Mouse (Mus musculus): ENCODE data around the gene Elf2. TPM values are rescaled to one million over a fixed set of nuclear protein-coding genes. Genes with fewer than 3 reads are reported as not detected.

Gene Elf2
- polyA plus RNA-seq, 1 experiment from 2014 or later, result 69.6 TPM

DNA sequence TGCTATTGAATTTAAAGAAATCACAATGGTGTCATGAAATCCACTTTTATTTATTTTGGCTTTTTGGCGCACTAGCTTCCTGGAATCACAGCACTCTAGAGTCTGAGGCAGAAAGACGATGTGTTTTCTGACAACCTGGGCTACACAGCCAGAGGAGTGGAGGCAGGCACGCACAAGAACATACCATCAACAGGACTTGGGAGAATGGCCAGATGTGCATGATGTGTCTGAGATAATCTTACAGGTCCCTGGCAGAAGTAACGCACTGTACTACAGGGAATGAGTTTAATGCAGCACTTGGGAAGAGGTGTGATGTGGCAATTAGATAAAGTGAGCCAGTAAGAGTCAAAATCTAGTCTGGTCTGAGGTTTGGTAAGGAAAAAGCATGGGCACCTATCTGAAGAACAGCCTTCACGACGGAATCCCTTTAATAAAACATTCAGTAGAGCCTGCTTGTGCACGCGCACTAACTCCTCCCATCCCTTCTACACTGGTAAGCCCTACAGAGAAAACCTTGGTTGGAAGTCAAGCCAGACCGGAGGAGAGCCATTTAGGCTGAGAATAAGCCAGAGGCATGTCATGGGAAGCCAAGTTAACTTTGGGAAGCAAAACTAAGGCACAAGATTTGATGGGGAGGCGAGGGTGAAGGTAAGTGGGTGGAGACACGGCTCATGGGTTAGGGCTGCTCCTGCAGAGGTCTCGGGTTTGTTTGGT is 87.6 kb downstream of the Elf2 start:
- in situ Hi-C loops (cut with MboI; ENCODE audit: low pct_unique_long_range_greater_than_20kb), result no loop called here
- POLR2A ChIA-PET, result no interaction called here
- no peak for ATAC-seq
- TF ChIP-seq CTCF (IDR thresholded peaks at IDR 0.05), result no peak
- no peak for DNase-seq (ENCODE audit: low read depth, low spot score)
- no peaks in the 10 kb centered on the region for H3K27me3 ChIP-seq
- CTCF ChIA-PET, result interaction anchor here (1.9 to 10.5 kb wide), 2 partner anchors 8 to 18 kb away, joined by 4 to 127 read pairs; no protein-coding TSS in a partner anchor

- POLR2A ChIA-PET, result no interaction called here
- in situ Hi-C loops (cut with MboI; ENCODE audit: low pct_unique_long_range_greater_than_20kb), result no loop called here
- no peak for DNase-seq (ENCODE audit: low read depth, low spot score)
- no peaks in the 10 kb centered on the region for H3K27me3 ChIP-seq
- TF ChIP-seq CTCF (IDR thresholded peaks at IDR 0.05), result no peak
- no peak for ATAC-seq
- CTCF ChIA-PET, result interaction anchor here (1.1 to 10.5 kb wide), 4 partner anchors 9 to 31 kb away, joined by 3 to 127 read pairs (median 4); no protein-coding TSS in a partner anchor
Observed at GRCm38 (mm10) chr3:51252223-51252622, 88.2 kb downstream of the Elf2 start.

DNA sequence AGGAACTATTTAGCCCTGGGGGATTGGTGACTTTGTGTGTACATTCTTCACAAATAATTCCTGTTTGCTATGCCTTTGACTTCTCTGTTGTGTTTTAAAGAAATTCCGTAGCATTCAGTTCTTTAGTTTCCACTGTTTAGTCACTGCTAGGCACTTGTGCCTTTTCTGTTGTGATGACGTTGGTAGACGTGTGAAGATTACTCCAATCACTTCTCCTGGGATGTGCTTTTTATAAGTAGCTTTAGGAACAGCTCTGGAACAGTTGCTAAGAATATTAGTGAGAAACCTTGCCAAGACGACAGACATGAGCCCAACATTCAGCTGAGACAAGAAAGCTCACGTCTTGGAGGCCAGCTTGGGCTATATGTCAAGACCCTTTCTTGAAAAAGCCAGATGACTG is 89.4 kb downstream of the Elf2 start:
- CTCF ChIA-PET, result interaction anchor here (1.1 to 10.5 kb wide), 5 partner anchors 11 to 30 kb away, joined by 3 to 127 read pairs (median 4); no protein-coding TSS in a partner anchor
- DNase-seq (ENCODE audit: low read depth, low spot score), result no peak

GRCm38 (mm10) chr3:51249866-51250265 is 90.6 kb downstream of the Elf2 start:
- CTCF ChIA-PET, result interaction anchor here (0.9 to 10.5 kb wide), 6 partner anchors 12 to 115 kb away, joined by 3 to 127 read pairs (median 6); no protein-coding TSS in a partner anchor
- POLR2A ChIA-PET, result interaction anchor here (1.4 to 1.7 kb wide), 3 partner anchors 11 to 26 kb away, joined by 4 to 7 read pairs (median 4); partner anchors contain the start of gene Noct
- DNase-seq (ENCODE audit: low read depth, low spot score) (no peak), ATAC-seq (no peak)
- no peak for TF ChIP-seq CTCF (IDR thresholded peaks at IDR 0.05)
- H3K27me3 ChIP-seq, result no peaks in the 10 kb centered on the region
- in situ Hi-C loops (cut with MboI; ENCODE audit: low pct_unique_long_range_greater_than_20kb), result no loop called here

More for the DNA sequence above, 89.4 kb downstream of the Elf2 start:
- no peak for ATAC-seq
- no peak for TF ChIP-seq CTCF (IDR thresholded peaks at IDR 0.05)
- POLR2A ChIA-PET, result interaction anchor here (0.8 kb wide), 1 partner anchor 10 kb away, joined by 3 read pairs; no protein-coding TSS in a partner anchor
- in situ Hi-C loops (cut with MboI; ENCODE audit: low pct_unique_long_range_greater_than_20kb), result no loop called here
- no peaks in the 10 kb centered on the region for H3K27me3 ChIP-seq

GRCm38 (mm10) chr3:51249460-51249859 is 91.0 kb downstream of the Elf2 start:
- POLR2A ChIA-PET, result interaction anchor here (1.4 to 1.7 kb wide), 3 partner anchors 12 to 25 kb away, joined by 4 to 7 read pairs (median 4); partner anchors contain the start of gene Noct
- CTCF ChIA-PET, result interaction anchor here (0.9 to 10.5 kb wide), 6 partner anchors 9 to 116 kb away, joined by 3 to 127 read pairs (median 6); no protein-coding TSS in a partner anchor
- no peak for TF ChIP-seq CTCF (IDR thresholded peaks at IDR 0.05)
- no peaks in the 10 kb centered on the region for H3K27me3 ChIP-seq
- DNase-seq (ENCODE audit: low read depth, low spot score), result no peak
- in situ Hi-C loops (cut with MboI; ENCODE audit: low pct_unique_long_range_greater_than_20kb), result no loop called here
- no peak for ATAC-seq

- no peak for ATAC-seq
- CTCF ChIA-PET, result interaction anchor here (0.8 to 10.5 kb wide), 5 partner anchors 10 to 40 kb away, joined by 3 to 127 read pairs (median 5); no protein-coding TSS in a partner anchor
Observed at GRCm38 (mm10) chr3:51248600-51248999, 91.9 kb downstream of the Elf2 start.

DNA sequence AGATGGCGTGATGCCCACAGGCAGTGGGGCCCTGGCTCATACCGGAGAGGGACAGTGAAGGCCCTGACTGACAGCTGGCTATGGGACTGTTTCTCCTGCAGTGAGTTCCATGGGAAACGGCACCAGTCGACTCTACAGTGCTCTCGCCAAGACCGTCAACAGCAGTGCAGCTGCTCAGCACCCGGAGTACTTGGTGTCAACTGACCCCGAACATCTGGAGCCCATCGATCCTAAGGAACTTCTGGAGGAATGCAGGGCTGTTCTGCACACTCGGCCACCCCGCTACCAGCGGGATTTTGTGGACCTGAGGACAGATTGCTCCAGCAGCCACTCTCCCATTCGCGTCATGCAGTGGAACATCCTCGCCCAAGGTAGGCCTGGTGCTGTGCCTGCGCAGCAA is 92.8 kb downstream of the Elf2 start:
- CTCF ChIA-PET, result interaction anchor here (0.7 to 10.5 kb wide), 6 partner anchors 8 to 106 kb away, joined by 3 to 127 read pairs (median 4); no protein-coding TSS in a partner anchor
- DNase-seq (ENCODE audit: low read depth, low spot score), result no peak
- in situ Hi-C loops (cut with MboI; ENCODE audit: low pct_unique_long_range_greater_than_20kb), result no loop called here
- ATAC-seq, result no peak
- POLR2A ChIA-PET, result interaction anchor here (0.6 to 1.7 kb wide), 3 partner anchors 9 to 32 kb away, joined by 3 to 4 read pairs (median 3); no protein-coding TSS in a partner anchor
- no peak for TF ChIP-seq CTCF (IDR thresholded peaks at IDR 0.05)
- H3K27me3 ChIP-seq, result no peaks in the 10 kb centered on the region

More at GRCm38 (mm10) chr3:51248600-51248999, 91.9 kb downstream of the Elf2 start:
- in situ Hi-C loops (cut with MboI; ENCODE audit: low pct_unique_long_range_greater_than_20kb), result no loop called here
- POLR2A ChIA-PET, result interaction anchor here (1.0 to 1.7 kb wide), 5 partner anchors 8 to 24 kb away, joined by 3 to 7 read pairs (median 4); partner anchors contain the start of gene Noct
- no peak for TF ChIP-seq CTCF (IDR thresholded peaks at IDR 0.05)
- H3K27me3 ChIP-seq, result no peaks in the 10 kb centered on the region
- no peak for DNase-seq (ENCODE audit: low read depth, low spot score)

GRCm38 (mm10) chr3:51239541-51239940 is 100.9 kb downstream of the Elf2 start:
- DNase-seq (ENCODE audit: low read depth, low spot score) (no peak), ATAC-seq (no peak)
- in situ Hi-C loops (cut with MboI; ENCODE audit: low pct_unique_long_range_greater_than_20kb), result loop anchor here (10.0 kb wide), 1 partner anchor 115 kb away; no protein-coding TSS in a partner anchor
- ChIA-PET POLR2A (interaction anchor here (0.6 kb wide), 1 partner anchor 151 kb away, joined by 3 read pairs; no protein-coding TSS in a partner anchor), CTCF (interaction anchor here (0.8 to 1.9 kb wide), 4 partner anchors 8 to 126 kb away, joined by 3 to 8 read pairs (median 4); no protein-coding TSS in a partner anchor)
- TF ChIP-seq CTCF (IDR thresholded peaks at IDR 0.05), result no peak
- no peaks in the 10 kb centered on the region for H3K27me3 ChIP-seq

- in situ Hi-C loops (cut with MboI; ENCODE audit: low pct_unique_long_range_greater_than_20kb), result loop anchor here (10.0 kb wide), 1 partner anchor 116 kb away; no protein-coding TSS in a partner anchor
- TF ChIP-seq CTCF (IDR thresholded peaks at IDR 0.05), result no peak
- ChIA-PET CTCF (interaction anchor here (1.0 to 8.5 kb wide), 4 partner anchors 10 to 112 kb away, joined by 3 to 127 read pairs (median 6); no protein-coding TSS in a partner anchor), POLR2A (interaction anchor here (0.5 kb wide), 1 partner anchor 1636 kb away, joined by 4 read pairs; no protein-coding TSS in a partner anchor)
- no peaks in the 10 kb centered on the region for H3K27me3 ChIP-seq
- ATAC-seq (no peak), DNase-seq (ENCODE audit: low read depth, low spot score) (no peak)
Observed at GRCm38 (mm10) chr3:51238515-51238914, 101.9 kb downstream of the Elf2 start.

DNA sequence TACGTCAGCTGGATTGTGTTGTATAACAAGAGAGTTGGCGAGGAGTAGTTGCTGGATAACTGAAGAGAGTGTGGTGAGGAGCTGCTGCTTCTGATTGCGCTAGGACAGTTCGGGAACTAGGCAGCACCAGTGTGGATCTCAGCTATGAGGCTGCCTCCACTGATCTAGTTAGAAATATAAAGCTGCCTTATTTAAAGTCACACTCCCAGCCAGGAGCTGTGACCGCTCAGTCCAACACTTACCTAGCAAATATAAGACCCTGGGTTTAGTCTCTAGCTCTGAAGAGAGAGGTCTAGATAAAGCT is 105.8 kb downstream of the Elf2 start:
- DNase-seq (ENCODE audit: low read depth, low spot score) (no peak), ATAC-seq (no peak)
- ChIA-PET POLR2A (interaction anchor here (0.8 to 1.4 kb wide), 4 partner anchors 11 to 41 kb away, joined by 3 to 6 read pairs (median 4); partner anchors contain the start of gene Noct), CTCF (interaction anchor here (0.9 to 8.5 kb wide), 35 partner anchors 10 to 177 kb away, joined by 3 to 127 read pairs (median 6); partner anchors contain the start of genes Ndufc1 and Noct)
- H3K27me3 ChIP-seq, result no peaks in the 10 kb centered on the region
- in situ Hi-C loops (cut with MboI; ENCODE audit: low pct_unique_long_range_greater_than_20kb), result loop anchor here (10.0 kb wide), 1 partner anchor 120 kb away; no protein-coding TSS in a partner anchor
- TF ChIP-seq CTCF (IDR thresholded peaks at IDR 0.05), result no peak
